Mouse (Mus musculus): ENCODE data around the gene Tenm4. TPM values are rescaled to one million over a fixed set of nuclear protein-coding genes. Genes with fewer than 3 reads are reported as not detected.

Gene Tenm4
- total and polyA plus RNA-seq, 3 experiments = 9.2 to 15.2 TPM; not detected in 1

DNA sequence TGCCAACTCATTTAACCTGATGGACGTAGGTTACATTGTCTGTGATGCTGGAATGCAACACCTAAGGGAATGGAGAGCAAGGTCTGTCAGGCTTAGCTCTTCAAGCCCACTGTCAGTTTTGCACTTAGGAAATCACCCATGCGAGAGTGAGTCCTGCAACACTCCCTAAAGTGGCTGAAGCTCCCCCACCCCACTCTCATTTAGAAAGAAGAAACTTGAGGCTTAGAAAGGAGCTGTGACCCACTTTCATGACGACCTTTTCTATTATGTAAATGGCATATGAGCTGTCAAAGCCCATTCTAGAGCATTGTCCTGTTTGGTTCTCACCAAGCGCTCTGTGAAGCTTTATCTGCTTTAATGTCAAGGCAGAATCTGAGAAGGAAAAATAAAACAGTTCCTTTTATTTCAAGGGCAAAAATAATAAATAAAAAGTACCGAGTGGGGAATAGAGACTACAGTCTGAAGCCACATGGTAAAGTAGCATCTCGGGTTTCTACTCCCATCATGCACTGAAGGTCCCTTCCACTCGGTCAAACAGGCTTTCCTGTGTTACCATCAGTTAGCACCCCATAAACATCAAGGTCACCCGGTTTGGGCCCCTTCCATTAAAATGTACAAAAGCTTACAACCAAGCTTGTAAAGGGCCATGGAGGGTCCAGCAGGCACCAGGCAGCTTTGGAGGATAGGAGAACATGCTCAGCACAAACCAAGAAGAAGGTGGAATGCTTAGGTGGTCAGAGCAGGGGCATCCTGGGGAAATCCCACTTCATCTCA lies 621.6 kb downstream of the Tenm4 start:
- Histone ChIP-seq H3K9me3 (replicated peaks; ENCODE audit: insufficient read depth, low read length) (no peaks in the 10 kb centered on the region), H3K27ac (ENCODE audit: control insufficient read depth, low read depth, low read length) (no peak overlapping the region), H3K4me1 (ENCODE audit: control insufficient read depth in 1 of 2, insufficient read depth in 2 of 2, low read length in 2 of 2) (no peaks in the 10 kb centered on the region), H3K4me3 (ENCODE audit: control insufficient read depth in 1 of 2, insufficient read depth in 1 of 2, low read depth in 2 of 2, low read length in 2 of 2) (no peak overlapping the region), H3K9ac (ENCODE audit: control insufficient read depth, low read depth, low read length, poor library complexity, severe bottlenecking) (no peak overlapping the region), H3K36me3 (ENCODE audit: control insufficient read depth in 1 of 2, insufficient read depth in 2 of 2, low read length in 2 of 2) (no peaks in the 10 kb centered on the region), H3K27me3 (ENCODE audit: control insufficient read depth in 1 of 2, insufficient read depth in 2 of 2, low read length in 2 of 2) (no peaks in the 10 kb centered on the region), H3K79me2 (ENCODE audit: control insufficient read depth, insufficient read depth, low read length, poor library complexity) (no peaks in the 10 kb centered on the region)
- no peak for DNase-seq (ENCODE audit: low read depth, low spot score)
- TF ChIP-seq RAD21 (IDR thresholded peaks at IDR 0.05; ENCODE audit: low read depth, low read length) (no peak), MXI1 (IDR thresholded peaks at IDR 0.05; ENCODE audit: low read depth, low read length) (no peak), ETS1 (IDR thresholded peaks at IDR 0.05; ENCODE audit: low read depth, low read length) (no peak)

DNA sequence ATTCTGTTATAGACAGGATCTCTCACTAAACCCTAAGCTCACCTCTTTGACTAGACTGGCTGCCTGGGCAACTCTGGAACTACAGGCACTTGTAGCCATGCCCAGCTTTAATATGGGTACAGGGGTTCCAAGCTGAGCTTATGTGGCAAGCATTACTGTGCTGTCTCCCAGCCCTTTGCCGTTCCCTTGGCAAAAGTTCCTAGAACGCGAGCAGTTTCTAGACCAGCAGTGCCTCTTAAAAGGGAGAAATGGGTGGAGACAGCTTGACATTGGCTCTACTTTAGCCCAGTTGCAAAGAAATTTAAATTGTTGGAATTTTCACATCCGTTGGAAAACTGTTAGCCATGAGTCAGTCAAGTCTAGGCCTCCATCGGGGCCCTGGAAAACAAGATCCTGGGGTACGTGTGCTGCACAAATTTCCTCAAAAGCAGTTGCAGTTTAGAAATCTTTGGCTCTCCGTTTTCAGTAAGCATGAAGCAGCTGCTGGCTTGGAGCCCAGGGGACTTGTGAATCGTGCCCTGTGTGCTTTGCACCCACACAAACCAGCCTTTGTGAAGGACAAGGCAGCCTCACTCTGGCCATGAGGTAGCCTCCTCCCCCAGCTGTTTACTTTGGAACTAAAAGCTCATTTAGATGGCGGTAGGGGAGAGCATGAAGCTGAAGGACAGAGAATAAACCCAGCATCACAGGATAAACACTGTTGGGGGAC lies 625.1 kb downstream of the Tenm4 start:
- H3K4me1 ChIP-seq (ENCODE audit: control insufficient read depth in 1 of 2, insufficient read depth in 2 of 2, low read length in 2 of 2) = no peaks in the 10 kb centered on the region
- H3K27me3 ChIP-seq (ENCODE audit: control insufficient read depth in 1 of 2, insufficient read depth in 2 of 2, low read length in 2 of 2) = no peaks in the 10 kb centered on the region
- TF ChIP-seq MAZ (IDR thresholded peaks at IDR 0.05; ENCODE audit: low read depth, low read length) (no peak), EP300 (IDR thresholded peaks at IDR 0.05; ENCODE audit: low read depth in 1 of 2, low read length in 2 of 2) (no peak), SIN3A (IDR thresholded peaks at IDR 0.05; ENCODE audit: low read length) (no peak), ELF1 (IDR thresholded peaks at IDR 0.05; ENCODE audit: low read depth, low read length) (no peak), KAT2A (conservative IDR thresholded peaks at IDR 0.05; ENCODE audit: low read depth, low read length) (no peak), TAL1 (IDR thresholded peaks at IDR 0.05; ENCODE audit: low read length) (no peak), ZC3H11A (IDR thresholded peaks at IDR 0.05; ENCODE audit: low read depth, low read length) (no peak)
- H3K9ac ChIP-seq (ENCODE audit: control insufficient read depth, low read depth, low read length, poor library complexity, severe bottlenecking) = no peak overlapping the region
- no peak overlapping the region for H3K27ac ChIP-seq (ENCODE audit: control insufficient read depth, low read depth, low read length)
- no peak for DNase-seq (ENCODE audit: low read depth, low spot score)
- H3K36me3 ChIP-seq (ENCODE audit: control insufficient read depth in 1 of 2, insufficient read depth in 2 of 2, low read length in 2 of 2) = no peaks in the 10 kb centered on the region; a peak in 1 of 4 replicates
- H3K79me2 ChIP-seq (ENCODE audit: control insufficient read depth, insufficient read depth, low read length, poor library complexity) = no peaks in the 10 kb centered on the region
- H3K9me3 ChIP-seq (replicated peaks; ENCODE audit: insufficient read depth, low read length) = no peaks in the 10 kb centered on the region
- H3K4me3 ChIP-seq (ENCODE audit: control insufficient read depth in 1 of 2, insufficient read depth in 1 of 2, low read depth in 2 of 2, low read length in 2 of 2) = no peak overlapping the region

DNA sequence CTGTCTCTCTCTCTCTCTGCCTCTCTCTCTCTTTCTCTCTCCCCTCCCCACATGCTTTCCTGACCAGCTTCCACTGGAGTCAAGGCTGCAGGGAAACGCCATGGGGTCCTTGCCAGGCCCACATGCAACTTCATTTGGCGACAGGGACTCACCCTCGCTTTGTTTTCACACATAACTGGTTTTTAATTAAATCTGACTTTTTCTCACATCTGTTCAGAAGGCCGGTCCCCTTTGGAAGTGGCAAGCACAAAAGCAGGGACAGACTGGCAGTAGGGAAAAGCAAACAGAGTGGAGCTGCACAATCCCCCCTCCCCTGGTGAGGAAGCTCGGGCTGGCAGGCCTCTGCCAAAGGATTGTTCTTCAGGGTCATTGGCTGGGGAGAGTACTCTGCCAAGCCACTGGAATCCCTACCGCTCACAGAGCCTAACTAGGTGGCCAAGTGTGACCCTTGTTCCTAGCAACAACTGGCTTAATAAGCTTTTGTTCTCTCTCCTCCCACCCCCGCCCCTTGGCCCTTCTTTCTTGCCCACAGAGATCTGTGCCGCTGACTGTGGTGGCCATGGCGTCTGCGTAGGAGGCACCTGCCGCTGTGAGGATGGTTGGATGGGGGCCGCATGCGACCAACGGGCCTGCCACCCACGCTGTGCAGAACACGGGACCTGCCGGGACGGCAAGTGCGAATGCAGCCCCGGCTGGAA lies 625.9 kb downstream of the Tenm4 start:
- no peak overlapping the region for H3K4me3 ChIP-seq (ENCODE audit: control insufficient read depth in 1 of 2, insufficient read depth in 1 of 2, low read depth in 2 of 2, low read length in 2 of 2)
- H3K9ac ChIP-seq (ENCODE audit: control insufficient read depth, low read depth, low read length, poor library complexity, severe bottlenecking) = no peak overlapping the region
- no peaks in the 10 kb centered on the region for H3K4me1 ChIP-seq (ENCODE audit: control insufficient read depth in 1 of 2, insufficient read depth in 2 of 2, low read length in 2 of 2)
- no peak for DNase-seq (ENCODE audit: low read depth, low spot score)
- H3K36me3 ChIP-seq (ENCODE audit: control insufficient read depth in 1 of 2, insufficient read depth in 2 of 2, low read length in 2 of 2) = no peaks in the 10 kb centered on the region; a peak in 1 of 4 replicates
- H3K79me2 ChIP-seq (ENCODE audit: control insufficient read depth, insufficient read depth, low read length, poor library complexity) = no peaks in the 10 kb centered on the region
- H3K27me3 ChIP-seq (ENCODE audit: control insufficient read depth in 1 of 2, insufficient read depth in 2 of 2, low read length in 2 of 2) = no peaks in the 10 kb centered on the region
- H3K27ac ChIP-seq (ENCODE audit: control insufficient read depth, low read depth, low read length) = no peak overlapping the region
- H3K9me3 ChIP-seq (replicated peaks; ENCODE audit: insufficient read depth, low read length) = no peaks in the 10 kb centered on the region
- TF ChIP-seq ELF1 (IDR thresholded peaks at IDR 0.05; ENCODE audit: low read depth, low read length) (no peak), NELFE (IDR thresholded peaks at IDR 0.05; ENCODE audit: low read depth, low read length) (no peak), USF1 (IDR thresholded peaks at IDR 0.05; ENCODE audit: low read depth, low read length) (no peak), UBTF (IDR thresholded peaks at IDR 0.05; ENCODE audit: borderline replicate concordance, insufficient read depth, low read depth, low read length) (no peak), NRF1 (IDR thresholded peaks at IDR 0.05; ENCODE audit: insufficient read depth, low read depth, low read length, poor library complexity, severe bottlenecking) (no peak), ZKSCAN1 (IDR thresholded peaks at IDR 0.05; ENCODE audit: low read depth, low read length) (no peak), RCOR1 (IDR thresholded peaks at IDR 0.05; ENCODE audit: low read depth, low read length) (no peak), MAX (IDR thresholded peaks at IDR 0.05; ENCODE audit: low read length) (no peak), MYB (IDR thresholded peaks at IDR 0.05; ENCODE audit: low read depth, low read length) (no peak), TCF12 (IDR thresholded peaks at IDR 0.05; ENCODE audit: low read depth, low read length) (no peak), JUND (IDR thresholded peaks at IDR 0.05; ENCODE audit: low read depth, low read length) (no peak), ZNF384 (IDR thresholded peaks at IDR 0.05; ENCODE audit: low read depth, low read length) (no peak), GATA1 (IDR thresholded peaks at IDR 0.05; ENCODE audit: low read depth, low read length) (no peak), CTCF (IDR thresholded peaks at IDR 0.05 in 2 of 3, conservative IDR thresholded peaks at IDR 0.05 in 1 of 3; ENCODE audit: control insufficient read depth in 1 of 3, insufficient read depth in 1 of 3, low read depth in 2 of 3, low read length in 3 of 3, poor library complexity in 1 of 3, severe bottlenecking in 1 of 3) (no peak)
